Comparison of ENCODE assay signal across 7 mouse cellular contexts in genomic region chr14:54253741-54254291, GRCm38 (mm10). TPM values are rescaled to one million over a fixed set of nuclear protein-coding genes. Genes with fewer than 3 reads are reported as not detected.
DNase-seq lines count a peak whose midpoint lies in the region; ATAC-seq lines count a peak whose summit lies in the region.

Dad1 (minus strand) TSS chr14:54254104.
Abhd4 (plus strand) TSS chr14:54254188.

- WGBS in intestine, embryonic 15.5 days, result under 1% methylated on average over 39 of the region's 39 CpGs
- under 1% methylated on average over 39 of the region's 39 CpGs for whole genome bisulfite sequencing in midbrain, embryonic 10.5 days

- peak; percentile 99 for DNase-seq in adrenal gland, adult 2 months
- DNase-seq in embryo, embryonic 11.5 days (ENCODE audit: low read depth, low spot score), result peak; percentile 94
- DNase-seq in gastrocnemius, postnatal 36 days, result peak; percentile 96 to 98
- peak; percentile 97 to 99 for DNase-seq in left cerebral cortex, postnatal 25 days (ENCODE audit: low spot score in 2 of 2)
- peak; percentile 98 for DNase-seq in midbrain, embryonic 10.5 days (ENCODE audit: low spot score)
- peak; percentile 96 for DNase-seq in right cerebral cortex, postnatal 4 days

- no peaks in the 10 kb centered on the region for H3K27me3 ChIP-seq in intestine, embryonic 15.5 days (replicated peaks)
- H3K27me3 ChIP-seq in midbrain, embryonic 10.5 days (ENCODE audit: low read depth, poor library complexity, severe bottlenecking), result 0 out of 2 replicates have a peak, but pooled peaks cover 5% of the 10 kb centered on the region

- peak within 1 kb of the TSS; percentile 76 for H3K9ac ChIP-seq in intestine, embryonic 15.5 days

- H3K36me3 ChIP-seq in intestine, embryonic 15.5 days, result no peaks in the 10 kb centered on the region
- peaks cover 12% of the 10 kb centered on the region for H3K36me3 ChIP-seq in midbrain, embryonic 10.5 days

- intact Hi-C loops in gastrocnemius, postnatal 36 days (cut with DNase I), result loop anchor here (5.0 kb wide), 1 partner anchor 103 kb away; no protein-coding TSS in a partner anchor
- intact Hi-C loops in left cerebral cortex, postnatal 25 days (cut with DNase I), result loop anchor here (5.0 kb wide), 2 partner anchors 158 to 173 kb away; partner anchors contain the start of gene Mrpl52

- peak; percentile 99 for ATAC-seq in intestine, embryonic 15.5 days

- peak within 1 kb of the TSS; percentile 75 for H3K4me3 ChIP-seq in intestine, embryonic 15.5 days (replicated peaks)
- H3K4me3 ChIP-seq in midbrain, embryonic 10.5 days, result peak within 1 kb of the TSS; percentile 68

- no peaks in the 10 kb centered on the region for H3K9me3 ChIP-seq in intestine, embryonic 15.5 days
- no peaks in the 10 kb centered on the region for H3K9me3 ChIP-seq in midbrain, embryonic 10.5 days (replicated peaks)

- H3K4me2 ChIP-seq in intestine, embryonic 15.5 days (replicated peaks), result peak within 1 kb of the TSS; percentile 60

- peaks cover 29% of the 10 kb centered on the region for H3K4me1 ChIP-seq in intestine, embryonic 15.5 days (replicated peaks)
- H3K4me1 ChIP-seq in midbrain, embryonic 10.5 days, result peaks cover 43% of the 10 kb centered on the region

- H3K27ac ChIP-seq in intestine, embryonic 15.5 days, result peak within 1 kb of the TSS; percentile 75
- peak within 1 kb of the TSS; percentile 83 for H3K27ac ChIP-seq in midbrain, embryonic 10.5 days (replicated peaks)

RNA-seq across cellular contexts. Expression of gene Dad1, which starts in this region (rescaled TPM):
- total RNA-seq in adrenal gland, adult 2 months (2021), result 100 to 1,000 TPM; 385 to 398 TPM
- polyA plus RNA-seq in adrenal gland, adult 2 months (2012; rRNA removed), result 1,369 and 1,819 TPM in 2 replicates
- 10 to 100 TPM; 65.7 to 66.8 TPM for total RNA-seq in gastrocnemius, postnatal 36 days (2021)
- polyA plus RNA-seq in intestine, embryonic 15.5 days (2015; fragmentation: Nextera tagmentation; extraction: Ambion mirVana), result 450 and 484 TPM in 2 replicates
- 100 to 1,000 TPM; 119 TPM for total RNA-seq in left cerebral cortex, postnatal 25 days (2021)
- 242 and 244 TPM in 2 replicates for polyA plus RNA-seq in midbrain, embryonic 10.5 days (2016; fragmentation: Nextera tagmentation; extraction: Ambion mirVana)

RNA-seq across cellular contexts. Expression of gene Abhd4, which starts in this region (rescaled TPM):
- total RNA-seq in adrenal gland, adult 2 months (2021), result 100 to 1,000 TPM; 490 to 694 TPM
- polyA plus RNA-seq in adrenal gland, adult 2 months (2012; rRNA removed), result 397 and 541 TPM in 2 replicates
- total RNA-seq in gastrocnemius, postnatal 36 days (2021), result 10 to 100 TPM; 14.7 to 20.6 TPM
- 41.6 and 42.6 TPM in 2 replicates for polyA plus RNA-seq in intestine, embryonic 15.5 days (2015; fragmentation: Nextera tagmentation; extraction: Ambion mirVana)
- 10 to 100 TPM; 43.4 to 45.6 TPM for total RNA-seq in left cerebral cortex, postnatal 25 days (2021)
- 36.7 and 41.5 TPM in 2 replicates for polyA plus RNA-seq in midbrain, embryonic 10.5 days (2016; fragmentation: Nextera tagmentation; extraction: Ambion mirVana)

Comparison
In these comparisons a context has a peak if more than half of its experiments do, and no peak if none do; other contexts are left out.
1. Peak in every context shown above with its lines: DNase-seq, ATAC-seq, H3K4me3 ChIP-seq and H3K27ac ChIP-seq.
2. RNA of gene Abhd4 (total RNA-seq): 490 to 694 TPM in adrenal gland, adult 2 months; 43.4 to 45.6 TPM in left cerebral cortex, postnatal 25 days and 14.7 to 20.6 TPM in gastrocnemius, postnatal 36 days; every median in the first group is over 10 times any median in the second.